Mouse (Mus musculus): ENCODE measurements around the gene Gm6525.

Gm6525 gene

DNA sequence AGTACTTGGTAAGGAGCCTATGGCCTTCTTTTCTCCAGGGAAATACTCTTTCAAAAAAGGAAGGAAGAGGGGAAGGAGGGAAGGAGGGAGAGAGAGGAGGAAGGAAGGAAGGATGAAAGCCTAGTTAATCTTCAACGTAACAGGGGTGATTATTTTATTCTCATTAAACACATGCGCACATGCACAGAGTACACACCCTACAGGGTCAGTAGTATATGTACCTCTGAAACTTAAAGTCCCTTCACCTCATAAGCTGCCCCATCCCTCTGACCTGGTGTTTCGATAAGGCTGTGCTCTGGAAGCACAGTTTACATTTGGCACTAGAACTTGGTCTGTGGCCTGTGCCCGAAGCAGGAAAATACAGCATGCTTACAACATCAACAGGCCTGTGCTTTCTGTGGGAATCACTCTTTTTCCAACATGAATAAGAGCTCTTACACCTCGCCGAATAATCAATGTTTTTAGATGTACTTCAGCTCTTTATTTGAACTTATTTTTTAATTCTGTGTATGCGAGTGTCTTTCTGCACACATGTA is 37.5 kb downstream of the Gm6525 start:
- in situ Hi-C loops (cut with MboI, MseI): no loop called here

- in situ Hi-C loops (cut with MboI, MseI): no loop called here
These were observed 40.6 kb downstream of the Gm6525 start for GRCm38 (mm10) chr3:84214501-84214900.

GRCm38 (mm10) chr3:84215253-84215652 is 41.3 kb downstream of the Gm6525 start:
- in situ Hi-C loops (cut with MboI, MseI): no loop called here

- in situ Hi-C loops (cut with MboI, MseI): no loop called here
These were observed 41.9 kb downstream of the Gm6525 start for GRCm38 (mm10) chr3:84215743-84216360.

- in situ Hi-C loops (cut with MboI, MseI): no loop called here
These were observed 43.4 kb downstream of the Gm6525 start for GRCm38 (mm10) chr3:84217118-84217960.

DNA sequence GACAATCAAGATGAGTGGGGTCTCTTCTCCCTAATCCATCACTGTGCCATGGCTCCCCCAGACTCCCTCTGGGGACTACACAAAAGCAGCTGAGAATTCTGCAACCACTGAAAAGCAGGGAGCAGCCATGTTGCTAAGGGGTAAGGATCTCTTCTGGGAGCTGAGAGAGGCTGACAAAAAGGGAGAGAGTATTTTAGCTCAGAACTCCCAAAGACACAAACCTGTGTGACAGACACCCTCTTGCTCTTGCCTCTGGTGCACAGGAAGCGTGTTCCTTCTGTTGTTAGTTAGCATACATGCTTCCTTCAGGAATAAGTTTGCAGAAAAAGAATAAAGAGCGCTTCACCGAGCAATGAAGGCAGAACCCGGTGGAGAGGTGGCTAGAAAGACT is 44.1 kb downstream of the Gm6525 start:
- in situ Hi-C loops (cut with MboI, MseI): no loop called here

DNA sequence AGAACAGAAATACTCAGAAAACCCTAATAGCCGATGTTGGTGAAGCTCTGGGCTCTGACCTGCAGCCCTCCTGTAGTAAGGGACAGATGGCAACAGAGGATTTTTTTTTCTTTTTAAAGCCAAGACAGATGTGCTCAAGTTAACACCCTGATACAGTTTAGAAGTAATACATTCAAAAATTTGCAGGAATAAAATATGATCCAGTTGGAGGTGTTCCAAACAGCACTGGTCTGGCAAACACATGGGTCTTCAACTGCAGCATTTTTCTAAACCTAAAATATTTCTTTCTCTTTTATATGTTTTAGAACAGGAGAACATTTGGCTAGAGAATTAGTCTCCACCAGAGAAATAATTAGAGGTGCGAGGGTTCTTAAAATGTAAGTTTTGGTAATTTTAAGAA is 44.6 kb downstream of the Gm6525 start:
- in situ Hi-C loops (cut with MboI, MseI): no loop called here

DNA sequence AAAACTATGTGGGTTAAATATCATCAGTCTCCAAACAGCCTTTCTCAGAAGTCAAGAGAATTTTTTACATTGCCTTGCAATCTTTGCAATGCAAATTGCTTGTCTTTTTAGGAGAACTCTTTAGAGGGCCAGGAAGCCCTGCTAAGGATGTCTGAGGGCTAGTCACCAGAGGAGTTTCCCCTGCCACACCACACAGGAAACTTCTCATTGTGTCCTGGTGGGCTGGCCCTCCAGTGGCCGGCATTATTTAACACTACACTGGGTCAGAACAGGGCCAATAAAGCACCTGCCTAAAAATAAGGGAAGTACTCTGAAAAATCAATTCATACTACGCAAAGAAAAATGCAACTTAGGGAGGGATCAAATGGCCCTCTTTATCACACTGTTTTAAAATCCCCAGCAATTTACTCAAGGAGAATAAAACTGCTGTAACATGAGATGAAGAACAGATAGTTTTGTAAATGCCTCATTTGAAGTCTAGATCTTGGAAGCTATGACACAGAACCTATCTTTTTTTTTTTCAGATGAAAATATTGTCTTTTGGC is 45.3 kb downstream of the Gm6525 start:
- in situ Hi-C loops (cut with MboI, MseI): no loop called here

- in situ Hi-C loops (cut with MboI, MseI): no loop called here
These were observed 45.9 kb downstream of the Gm6525 start for GRCm38 (mm10) chr3:84219720-84220273.

GRCm38 (mm10) chr3:84220326-84220725 is 46.4 kb downstream of the Gm6525 start:
- in situ Hi-C loops (cut with MboI, MseI): no loop called here

- in situ Hi-C loops (cut with MboI, MseI): no loop called here
These were observed 46.8 kb downstream of the Gm6525 start for GRCm38 (mm10) chr3:84220748-84221147.
